Mouse (Mus musculus): ENCODE results near the gene Fam161a.

GRCm38 (mm10) chr11:23049642-23050041 lies 42.3 kb downstream of the Fam161a start:
- no peak for TF ChIP-seq CTCF (IDR thresholded peaks at IDR 0.05; ENCODE audit: borderline replicate concordance, insufficient read depth, low read depth, low read length)
- no peak for TF ChIP-seq POLR2A (IDR thresholded peaks at IDR 0.05; ENCODE audit: borderline replicate concordance, insufficient read depth, low read length)
